Mouse (Mus musculus) kidney, postnatal 36 days (tissue): ENCODE measurements around the gene D430019H16Rik.

ENCODE experiments used
- DNase-seq, 2 experiments: peaks; one replicate each; pipeline ENCODE4 v3.0.0; 2021 to 2022; ENCODE audit warnings: mixed read lengths in 2 of 2

D430019H16Rik gene

GRCm38 (mm10) chr12:105453670-105454257 is at the start of gene D430019H16Rik:
Gene D430019H16Rik, plus strand, starts transcription at chr12:105453856.
- DNase-seq, result peak; percentile 46 to 73

- no peak for DNase-seq
Observed at GRCm38 (mm10) chr12:105406008-105406407, 47.6 kb upstream of the D430019H16Rik start.

GRCm38 (mm10) chr12:105413909-105414308 is 39.7 kb upstream of the D430019H16Rik start:
- DNase-seq, result no peak

- DNase-seq, result no peak
Observed at GRCm38 (mm10) chr12:105420476-105420875, 33.2 kb upstream of the D430019H16Rik start.

- DNase-seq, result no peak
Observed at GRCm38 (mm10) chr12:105426541-105426940, 27.1 kb upstream of the D430019H16Rik start.

GRCm38 (mm10) chr12:105427039-105427757 is 26.5 kb upstream of the D430019H16Rik start:
- DNase-seq, result peak; percentile 79 to 85

GRCm38 (mm10) chr12:105431872-105432271 is 21.8 kb upstream of the D430019H16Rik start:
- peak in 1 of 2 experiments; percentile 31 for DNase-seq

GRCm38 (mm10) chr12:105432807-105433206 is 20.8 kb upstream of the D430019H16Rik start:
- DNase-seq, result no peak

GRCm38 (mm10) chr12:105438259-105438658 is 15.4 kb upstream of the D430019H16Rik start:
- DNase-seq, result peak in 1 of 2 experiments; percentile 13

- DNase-seq, result no peak
Observed at GRCm38 (mm10) chr12:105439976-105440375, 13.7 kb upstream of the D430019H16Rik start.

GRCm38 (mm10) chr12:105443569-105443968 is 10.1 kb upstream of the D430019H16Rik start:
- DNase-seq, result no peak

GRCm38 (mm10) chr12:105445767-105446166 is 7.9 kb upstream of the D430019H16Rik start:
- no peak for DNase-seq

- no peak for DNase-seq
Observed at GRCm38 (mm10) chr12:105449239-105449638, 4.4 kb upstream of the D430019H16Rik start.

GRCm38 (mm10) chr12:105454258-105455062 is 804 bp downstream of the D430019H16Rik start:
- DNase-seq, result peak in 1 of 2 experiments; percentile 32

- DNase-seq, result no peak
Observed at GRCm38 (mm10) chr12:105455063-105455559, 1.5 kb downstream of the D430019H16Rik start.

GRCm38 (mm10) chr12:105458791-105459190 is 5.1 kb downstream of the D430019H16Rik start:
- no peak for DNase-seq

- DNase-seq, result peak; percentile 12 to 22
Observed at GRCm38 (mm10) chr12:105461066-105461465, 7.4 kb downstream of the D430019H16Rik start.

- no peak for DNase-seq
Observed at GRCm38 (mm10) chr12:105469026-105469425, 15.4 kb downstream of the D430019H16Rik start.

- peak; percentile 63 to 75 for DNase-seq
Observed at GRCm38 (mm10) chr12:105475230-105475911, 21.7 kb downstream of the D430019H16Rik start.

- peak; percentile 38 to 81 for DNase-seq
Observed at GRCm38 (mm10) chr12:105476453-105476852, 22.8 kb downstream of the D430019H16Rik start.

GRCm38 (mm10) chr12:105476993-105477392 is 23.3 kb downstream of the D430019H16Rik start:
- no peak for DNase-seq

- peak; percentile 31 to 45 for DNase-seq
Observed at GRCm38 (mm10) chr12:105483503-105483902, 29.8 kb downstream of the D430019H16Rik start.
